Mouse (Mus musculus) kidney, adult 2 months (tissue): ENCODE measurements around the gene Thbs1. TPM values are rescaled to one million over a fixed set of nuclear protein-coding genes. Genes with fewer than 3 reads are reported as not detected.
A peak's percentile ranks its signal among the peaks of the same experiment; 100 is the strongest.

Source experiments
- DNase-seq: peaks from one replicate; pipeline ENCODE4 v3.0.0; 2021
- H3K27ac ChIP-seq: fragments of 200-500 bp; 2 replicates; pipeline ENCODE4 v1.5.1; 2012; ENCODE audit warnings: low read depth, low read length, control low read depth, inconsistent platforms; ENCODE audit not compliant: insufficient read depth
- H3K27me3 ChIP-seq: fragments of 200-500 bp; replicated peaks from 2 replicates; pipeline ENCODE4 v1.6.1; 2012; ENCODE audit warnings: mild to moderate bottlenecking, moderate library complexity, low read length, inconsistent platforms; ENCODE audit not compliant: control insufficient read depth, insufficient read depth
- H3K36me3 ChIP-seq: fragments of 200-500 bp; 2 replicates; pipeline ENCODE4 v1.6.1; 2012; ENCODE audit warnings: mild to moderate bottlenecking, moderate library complexity, low read length, inconsistent platforms; ENCODE audit not compliant: control insufficient read depth, insufficient read depth
- H3K4me1 ChIP-seq: fragments of 200-500 bp; 2 replicates; pipeline ENCODE4 v1.6.1; 2011; ENCODE audit warnings: low read length; ENCODE audit not compliant: control insufficient read depth, insufficient read depth
- H3K4me3 ChIP-seq: fragments of 200-500 bp; 2 replicates; pipeline ENCODE4 v1.5.1; 2011; ENCODE audit warnings: mild to moderate bottlenecking, low read depth, low read length, control low read depth; ENCODE audit not compliant: insufficient read depth
- CTCF ChIP-seq: fragments of 200-500 bp; conservative IDR thresholded peaks from 2 replicates; pipeline ENCODE4 v1.5.1; 2011; ENCODE audit warnings: low read depth, mild to moderate bottlenecking, control low read depth, low read length, moderate library complexity, mixed read lengths; ENCODE audit not compliant: insufficient read depth, insufficient read length
- POLR2A ChIP-seq: fragments of 200-500 bp; IDR thresholded peaks from one replicate; pipeline ENCODE4 v1.6.1; 2011; ENCODE audit warnings: low read depth, low read length, control low read depth
- WGBS: fragments of 180-500 bp; shearing (Covaris S2); methylation state at CpG from one replicate; pipeline ENCODE4 v1.1.7; 2018; 5-methylcytosine and 5-hydroxymethylcytosine counted together
- polyA plus RNA-seq: library from polyadenylated mRNA; depleted of rRNA; stranded (reverse); fragments of >200 nt; gene quantifications from 2 replicates; pipeline ENCODE4 v1.2.3, GENCODE M21; 2012

The Thbs1 gene
- polyA plus RNA-seq, 1 experiment: 19.8 TPM

- Histone ChIP-seq H3K27ac (no peak overlapping the region), H3K4me3 (peak overlapping the region; percentile 7; the same call in 1 of the 2 replicates), H3K27me3 (no peaks in the 10 kb centered on the region), H3K4me1 (peaks cover 4% of the 10 kb centered on the region), H3K36me3 (no peaks in the 10 kb centered on the region; the same call in 1 of the 2 replicates)
- no peak for TF ChIP-seq POLR2A
- no peak for TF ChIP-seq CTCF
- no peak for DNase-seq
- 68% methylated on average over 10 of the region's 10 CpGs for WGBS
These were observed 3.0 kb downstream of the Thbs1 start for GRCm38 (mm10) chr2:118114671-118115070.

- H3K36me3 ChIP-seq: no peaks in the 10 kb centered on the region; the same call in 1 of the 2 replicates
- H3K27me3 ChIP-seq: no peaks in the 10 kb centered on the region
- no peak for DNase-seq
- 84% methylated on average over 7 of the region's 7 CpGs for WGBS
- TF ChIP-seq CTCF: no peak
- no peak for TF ChIP-seq POLR2A
- H3K27ac ChIP-seq: no peak overlapping the region
- H3K4me3 ChIP-seq: no peak overlapping the region
- peaks cover 4% of the 10 kb centered on the region for H3K4me1 ChIP-seq
These were observed 4.0 kb downstream of the Thbs1 start for GRCm38 (mm10) chr2:118115647-118116046.

- Histone ChIP-seq H3K36me3 (no peaks in the 10 kb centered on the region; the same call in 1 of the 2 replicates), H3K27ac (no peak overlapping the region), H3K4me1 (peaks cover 4% of the 10 kb centered on the region), H3K27me3 (no peaks in the 10 kb centered on the region), H3K4me3 (no peak overlapping the region)
- TF ChIP-seq POLR2A: no peak
- TF ChIP-seq CTCF: no peak
- 71% methylated on average over 2 of the region's 2 CpGs for WGBS
- no peak for DNase-seq
These were observed 4.5 kb downstream of the Thbs1 start for GRCm38 (mm10) chr2:118116180-118116579.

GRCm38 (mm10) chr2:118116754-118117290, 5.1 kb downstream of the Thbs1 start:
- WGBS: 65% methylated on average over 3 of the region's 3 CpGs
- Histone ChIP-seq H3K27me3 (no peaks in the 10 kb centered on the region), H3K36me3 (no peaks in the 10 kb centered on the region; the same call in 1 of the 2 replicates)

GRCm38 (mm10) chr2:118117401-118117800, 5.7 kb downstream of the Thbs1 start:
- DNase-seq: no peak
- Histone ChIP-seq H3K27me3 (no peaks in the 10 kb centered on the region), H3K4me3 (no peak overlapping the region), H3K27ac (no peak overlapping the region), H3K36me3 (no peaks in the 10 kb centered on the region; the same call in 1 of the 2 replicates), H3K4me1 (peaks cover 4% of the 10 kb centered on the region)
- TF ChIP-seq CTCF: no peak
- no peak for TF ChIP-seq POLR2A
- WGBS: 68% methylated on average over 11 of the region's 11 CpGs

More at GRCm38 (mm10) chr2:118116754-118117290, 5.1 kb downstream of the Thbs1 start:
- TF ChIP-seq CTCF: no peak
- TF ChIP-seq POLR2A: no peak
- peaks cover 4% of the 10 kb centered on the region for H3K4me1 ChIP-seq
- DNase-seq: no peak
- no peak overlapping the region for H3K27ac ChIP-seq
- H3K4me3 ChIP-seq: no peak overlapping the region

- Histone ChIP-seq H3K36me3 (no peaks in the 10 kb centered on the region; the same call in none of the 2 replicates), H3K27ac (peak overlapping the region; percentile 6; the same call in 1 of the 2 replicates), H3K4me1 (peaks cover 4% of the 10 kb centered on the region), H3K4me3 (no peak overlapping the region), H3K27me3 (no peaks in the 10 kb centered on the region)
- TF ChIP-seq CTCF (no peak), POLR2A (no peak)
- no peak for DNase-seq
- WGBS: 54% methylated on average over 6 of the region's 6 CpGs
These were observed 6.4 kb downstream of the Thbs1 start for GRCm38 (mm10) chr2:118118045-118118444.

- Histone ChIP-seq H3K36me3 (no peaks in the 10 kb centered on the region; the same call in none of the 2 replicates), H3K27ac (peak overlapping the region; percentile 6; the same call in 1 of the 2 replicates), H3K4me1 (peaks cover 4% of the 10 kb centered on the region), H3K4me3 (no peak overlapping the region), H3K27me3 (no peaks in the 10 kb centered on the region)
- WGBS: 71% methylated on average over 7 of the region's 7 CpGs
- no peak for DNase-seq
- TF ChIP-seq POLR2A: no peak
These were observed 6.8 kb downstream of the Thbs1 start for GRCm38 (mm10) chr2:118118515-118118914.

- WGBS: 93% methylated on average over 12 of the region's 12 CpGs
- Histone ChIP-seq H3K4me1 (peaks cover 1% of the 10 kb centered on the region; the same call in 1 of the 2 replicates), H3K36me3 (no peaks in the 10 kb centered on the region; the same call in none of the 2 replicates), H3K27me3 (no peaks in the 10 kb centered on the region), H3K27ac (no peak overlapping the region), H3K4me3 (no peak overlapping the region)
- DNase-seq: no peak
- TF ChIP-seq POLR2A (no peak), CTCF (no peak)
These were observed 8.0 kb downstream of the Thbs1 start for GRCm38 (mm10) chr2:118119684-118120083.
